Mouse (Mus musculus) retina, postnatal 1 day (tissue): ENCODE measurements at regions not wholly inside any gene's neighbourhood (a gene's known extent, or its start where the extent isn't known, plus 50 kb on each side); places are given as distances from the start of the nearest gene placed in this dataset.

Source experiments
- DNase-seq: peaks from one replicate; pipeline ENCODE4 v3.0.0-alpha.2; 2012

GRCm38 (mm10) chr2:95433996-95434395 is 884.0 kb upstream of the Lrrc4c start:
- peak; percentile 4 for DNase-seq

- DNase-seq: no peak
Measured at GRCm38 (mm10) chr2:95440957-95441356, 877.0 kb upstream of the Lrrc4c start.

- peak; percentile 52 for DNase-seq
Measured at GRCm38 (mm10) chr2:95443245-95443799, 874.6 kb upstream of the Lrrc4c start.

- peak; percentile 35 for DNase-seq
Measured at GRCm38 (mm10) chr2:95448897-95449296, 869.1 kb upstream of the Lrrc4c start.

GRCm38 (mm10) chr2:95479827-95480226 is 838.1 kb upstream of the Lrrc4c start:
- no peak for DNase-seq

GRCm38 (mm10) chr2:95483397-95483796 is 834.6 kb upstream of the Lrrc4c start:
- no peak for DNase-seq

GRCm38 (mm10) chr2:95487580-95488135 is 830.3 kb upstream of the Lrrc4c start:
- no peak for DNase-seq

GRCm38 (mm10) chr2:95494026-95494697 is 823.8 kb upstream of the Lrrc4c start:
- no peak for DNase-seq

GRCm38 (mm10) chr2:95494698-95495088 is 823.3 kb upstream of the Lrrc4c start:
- DNase-seq: peak; percentile 20

- no peak for DNase-seq
Measured at GRCm38 (mm10) chr2:95511286-95511685, 806.7 kb upstream of the Lrrc4c start.

- no peak for DNase-seq
Measured at GRCm38 (mm10) chr2:95521624-95522023, 796.3 kb upstream of the Lrrc4c start.

- DNase-seq: no peak
Measured at GRCm38 (mm10) chr2:95524590-95525266, 793.2 kb upstream of the Lrrc4c start.

- DNase-seq: no peak
Measured at GRCm38 (mm10) chr2:95564089-95564488, 753.9 kb upstream of the Lrrc4c start.

- DNase-seq: no peak
Measured at GRCm38 (mm10) chr2:95575882-95576281, 742.1 kb upstream of the Lrrc4c start.

GRCm38 (mm10) chr2:95579201-95579600 is 738.8 kb upstream of the Lrrc4c start:
- DNase-seq: no peak

GRCm38 (mm10) chr2:95586002-95586401 is 732.0 kb upstream of the Lrrc4c start:
- no peak for DNase-seq

GRCm38 (mm10) chr2:95587044-95587443 is 730.9 kb upstream of the Lrrc4c start:
- DNase-seq: no peak

GRCm38 (mm10) chr2:95613354-95613753 is 704.6 kb upstream of the Lrrc4c start:
- no peak for DNase-seq

- no peak for DNase-seq
Measured at GRCm38 (mm10) chr2:95637533-95637932, 680.4 kb upstream of the Lrrc4c start.

- peak; percentile 40 for DNase-seq
Measured at GRCm38 (mm10) chr2:95674347-95674746, 643.6 kb upstream of the Lrrc4c start.

GRCm38 (mm10) chr2:95715355-95715754 is 602.6 kb upstream of the Lrrc4c start:
- DNase-seq: no peak
